Mouse (Mus musculus): Measurements from ENCODE around the gene Add2. TPM values are rescaled to one million over a fixed set of nuclear protein-coding genes. Genes with fewer than 3 reads are reported as not detected.

Add2 gene
- total RNA-seq (2023): not detected in 4 replicates

DNA sequence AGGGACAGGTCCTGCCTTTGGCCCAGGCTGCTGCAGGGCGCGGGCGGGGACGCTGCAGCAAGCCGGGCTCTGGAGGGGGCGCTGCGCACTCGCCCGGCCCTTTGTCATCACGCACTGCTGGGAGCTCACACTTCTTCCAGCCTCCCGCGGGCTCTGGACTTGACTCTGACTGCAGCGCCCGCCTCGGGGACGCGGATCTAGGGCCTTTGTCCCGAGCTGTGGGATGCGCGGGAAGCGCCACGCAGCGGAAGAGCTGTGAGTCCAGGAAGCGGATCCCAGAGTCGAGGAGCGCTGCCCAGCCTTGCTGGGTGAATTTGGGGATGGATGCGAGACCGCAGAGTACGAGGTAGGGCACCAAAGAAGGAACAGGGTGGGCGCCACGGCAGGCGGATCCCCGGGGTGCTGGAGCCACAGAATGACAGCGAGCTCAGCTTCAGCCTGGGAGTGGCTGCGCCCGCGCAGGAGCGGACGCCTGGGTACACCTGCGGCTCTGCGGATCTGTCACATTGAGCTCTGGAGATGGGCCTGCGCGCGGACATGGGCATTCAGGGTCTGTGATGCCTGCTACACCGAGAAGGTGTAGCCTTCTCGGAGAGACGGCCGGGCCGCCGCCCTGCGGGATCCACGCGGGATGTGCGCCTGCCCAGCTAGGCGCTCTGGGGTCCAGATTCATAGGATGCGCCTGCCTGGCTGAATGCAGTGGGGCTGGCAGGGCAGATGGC is at the start of gene Add2:
Gene Add2, plus strand, starts transcription at position 81 of the 722 bp plus-strand sequence.

DNA sequence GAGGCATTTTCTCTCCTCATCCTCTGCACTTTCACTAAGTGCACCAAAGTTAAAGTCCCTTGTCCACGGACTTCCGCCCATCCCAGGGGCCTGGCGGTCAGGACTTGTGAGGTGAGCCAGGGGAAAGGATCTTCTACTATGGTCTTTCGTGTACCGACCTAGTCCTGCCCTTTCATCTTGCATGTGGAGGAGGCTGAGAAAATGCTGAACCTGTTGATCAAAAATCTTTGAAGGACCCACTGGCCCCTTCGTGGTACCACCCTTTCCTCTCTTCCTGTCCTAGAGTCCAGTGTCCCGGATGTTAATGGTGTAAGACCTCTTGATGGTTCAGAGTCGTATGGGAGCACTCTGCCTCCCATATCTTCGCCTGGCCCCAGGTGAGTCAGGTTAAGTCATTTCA is 12.6 kb upstream of the Add2 start, which contains the start of gene Figla:
Gene Figla, plus strand, starts transcription at position 301 of the 400 bp plus-strand sequence.

Other genes starting within 250 kb of the Add2 start
- gene Nat8f6, start 207.7 kb upstream of the Add2 start, total RNA-seq (2023): not detected in 4 replicates
- not detected in 4 replicates for gene Nat8f5, start 207.7 kb upstream of the Add2 start, total RNA-seq (2023)
- not detected in 4 replicates for gene Nat8, start 196.6 kb upstream of the Add2 start, total RNA-seq (2023)
- gene Nat8f2, start 159.5 kb upstream of the Add2 start, total RNA-seq (2023): 0.24 to 0.34 TPM (median 0.30 TPM) in 3 of 4 replicates, not detected in the other
- 2.0 to 2.8 TPM (median 2.2 TPM) in 4 replicates for gene Nat8f4, start 123.8 kb upstream of the Add2 start, total RNA-seq (2023)
- 13.9 to 18.7 TPM (median 16.2 TPM) in 4 replicates for gene Tprkb, start 116.8 kb upstream of the Add2 start, total RNA-seq (2023)
- gene Nat8f1, start 113.0 kb upstream of the Add2 start, total RNA-seq (2023): 1.9 to 8.2 TPM (median 3.6 TPM) in 4 replicates
- 202 to 230 TPM (median 213 TPM) in 4 replicates for gene Dusp11, start 67.0 kb upstream of the Add2 start, total RNA-seq (2023)
- gene Figla, start 12.5 kb upstream of the Add2 start, total RNA-seq (2023): not detected in 4 replicates
- gene Tgfa, start 166.5 kb downstream of the Add2 start, total RNA-seq (2023): 1.4 to 2.6 TPM (median 2.3 TPM) in 4 replicates

All from B cell, adult 62 days (primary cell).